Mouse (Mus musculus) mesoderm, embryonic 11.5 days (tissue): ENCODE results near the gene Fam120a.

Experiments
- DNase-seq: peaks from one replicate; pipeline ENCODE4 v3.0.0-alpha.2; 2012; ENCODE audit warnings: low read depth, low spot score

The Fam120a gene

DNA sequence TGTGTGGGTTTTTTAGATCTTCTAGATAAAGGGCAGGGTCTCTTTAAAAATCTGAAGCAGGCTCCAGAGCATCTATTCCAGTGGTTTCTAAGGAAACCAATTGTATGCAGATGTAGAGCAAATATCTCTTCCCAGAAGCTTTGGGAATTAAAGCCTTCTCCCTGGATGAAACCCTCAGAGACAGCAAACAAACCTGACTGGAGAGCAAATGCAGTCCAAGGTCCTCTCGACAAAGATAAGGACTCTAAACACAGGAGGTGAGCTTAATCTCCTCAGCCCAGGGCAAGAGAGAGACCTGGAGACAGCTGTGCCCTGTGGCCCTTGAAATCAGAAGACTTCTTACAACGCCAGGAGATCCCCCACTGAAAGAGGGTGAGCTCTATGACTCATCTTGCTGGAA, 114.3 kb downstream of the Fam120a start:
- no peak for DNase-seq

DNA sequence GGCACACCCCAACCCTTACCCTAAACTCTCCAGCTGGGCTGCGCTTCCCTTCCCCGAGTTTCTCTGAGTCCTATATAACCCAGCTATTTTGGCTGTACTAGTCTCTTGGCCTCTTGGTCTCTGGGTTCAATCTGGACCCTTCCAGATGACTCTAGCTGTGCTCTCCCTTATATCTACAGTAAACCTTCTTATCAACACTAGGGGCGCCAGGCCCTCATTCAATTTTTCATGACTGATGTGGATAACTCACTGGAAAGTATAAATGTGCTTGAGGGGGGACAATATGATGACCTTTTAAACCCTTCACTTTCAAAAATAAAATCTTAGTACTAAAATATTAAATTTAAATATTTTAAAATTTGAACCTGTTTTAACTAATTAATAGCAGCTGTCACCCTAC, 115.0 kb downstream of the Fam120a start:
- DNase-seq: no peak

DNA sequence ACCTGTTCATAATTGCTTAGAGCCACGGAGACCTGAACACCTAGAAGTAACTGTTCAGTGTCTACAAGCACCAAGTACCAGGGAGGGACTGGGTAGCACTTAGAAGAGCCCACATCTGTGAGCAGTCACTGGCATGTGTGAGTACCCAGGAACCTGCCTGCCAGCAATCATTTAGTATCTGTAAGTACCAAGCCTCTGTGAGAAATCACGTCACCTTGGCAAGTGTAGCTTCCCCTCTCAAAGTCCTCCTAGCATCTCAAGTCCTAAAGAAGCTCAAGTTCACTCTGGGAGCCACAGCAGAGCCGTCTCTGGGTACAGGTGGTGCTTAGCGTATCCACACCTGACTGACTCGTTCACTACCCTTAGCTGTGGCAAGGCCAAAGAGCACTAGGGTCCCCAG, 116.1 kb downstream of the Fam120a start:
- no peak for DNase-seq

DNA sequence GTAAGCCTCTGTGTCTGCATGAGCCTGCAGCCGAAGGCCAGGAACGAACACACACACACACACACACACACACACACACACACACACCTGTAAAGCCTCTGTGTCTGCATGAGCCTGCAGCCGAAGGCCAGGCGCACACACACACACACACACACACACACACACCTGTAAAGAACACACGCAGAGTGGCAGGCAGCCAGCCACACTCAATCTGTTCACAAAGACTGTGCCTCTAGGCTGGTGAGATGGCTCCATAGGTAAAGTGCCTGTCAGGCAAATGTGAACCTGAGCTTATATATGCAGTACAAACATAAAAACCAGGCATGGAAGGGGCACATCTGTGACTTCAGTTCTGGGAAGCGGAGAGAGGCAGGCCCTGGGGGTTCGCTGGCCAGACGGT, 117.0 kb downstream of the Fam120a start:
- no peak for DNase-seq

DNA sequence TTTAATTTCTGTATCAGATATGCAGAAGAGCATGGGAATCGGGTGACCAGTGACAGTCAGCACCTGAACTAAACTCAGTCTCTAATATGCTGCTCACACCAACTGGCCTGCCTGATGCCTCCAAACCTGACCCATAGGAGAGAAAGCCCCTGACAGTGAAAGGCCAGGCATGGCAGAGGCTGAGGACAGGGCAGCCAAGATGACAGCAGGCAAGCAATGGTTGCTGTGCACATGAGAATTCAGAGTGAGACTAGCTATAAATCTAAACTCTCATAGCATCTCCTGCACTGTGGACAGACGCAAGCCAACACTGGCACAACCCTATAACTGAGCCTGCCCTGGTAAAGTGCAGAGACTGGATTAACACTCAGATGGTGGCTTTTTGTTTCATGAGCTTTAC, 117.5 kb downstream of the Fam120a start:
- DNase-seq: no peak

DNA sequence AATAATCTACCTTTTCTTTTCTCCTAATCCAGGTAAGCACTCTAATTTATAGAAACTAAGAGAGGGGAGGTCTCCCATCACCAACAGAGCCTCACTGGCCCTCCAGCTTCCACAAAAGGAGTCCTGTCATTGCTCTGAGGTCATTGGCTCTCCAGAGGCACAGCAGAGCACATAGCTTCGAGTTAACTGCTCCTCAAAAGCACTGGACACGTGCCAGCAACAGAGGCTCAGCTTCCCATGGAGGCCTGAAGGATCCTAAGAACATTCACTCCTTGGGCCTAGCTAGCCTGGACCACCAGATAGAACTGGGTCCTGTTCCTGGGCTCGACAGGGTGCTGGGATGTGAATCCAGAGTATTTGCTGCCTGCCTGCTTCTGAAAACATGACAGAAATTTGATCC, 118.7 kb downstream of the Fam120a start:
- no peak for DNase-seq

DNA sequence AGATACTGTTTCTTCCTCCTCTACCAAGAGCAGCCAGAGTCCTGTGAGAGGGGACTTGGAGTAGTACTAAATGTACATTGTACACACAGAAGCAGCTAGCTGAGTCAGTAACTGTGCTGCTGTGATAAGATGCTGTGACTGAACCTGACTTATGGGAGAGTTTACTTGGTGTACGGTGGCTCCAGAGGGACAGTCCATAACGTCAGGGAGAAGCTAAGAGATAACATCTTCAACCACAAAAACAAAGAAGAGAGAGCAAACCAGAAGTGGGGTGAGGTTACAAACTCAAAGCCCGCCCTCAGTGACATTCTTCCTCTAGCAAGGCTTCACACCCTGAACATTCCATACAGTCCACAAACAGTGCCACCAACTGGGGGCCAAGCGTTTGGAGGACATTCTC, 122.5 kb downstream of the Fam120a start:
- DNase-seq: no peak

DNA sequence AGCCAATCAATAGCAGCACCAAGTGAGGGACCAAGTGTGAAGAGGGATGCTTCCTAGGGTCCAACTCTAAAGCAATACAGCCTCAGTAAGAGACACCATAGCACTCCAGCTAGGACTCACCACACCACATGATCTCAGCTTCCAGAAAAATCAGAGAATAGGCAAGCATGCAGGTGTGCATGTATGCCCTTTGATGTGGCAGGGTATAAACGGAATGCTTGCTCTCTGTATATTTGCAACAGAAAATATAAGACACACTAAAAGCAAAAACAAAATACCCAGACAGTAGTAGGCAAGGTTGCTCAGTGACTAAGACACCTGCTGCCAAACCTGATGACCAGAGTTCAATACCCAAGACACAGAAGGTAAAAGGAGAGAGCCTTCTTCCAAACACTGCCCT, 124.3 kb downstream of the Fam120a start:
- DNase-seq: no peak

DNA sequence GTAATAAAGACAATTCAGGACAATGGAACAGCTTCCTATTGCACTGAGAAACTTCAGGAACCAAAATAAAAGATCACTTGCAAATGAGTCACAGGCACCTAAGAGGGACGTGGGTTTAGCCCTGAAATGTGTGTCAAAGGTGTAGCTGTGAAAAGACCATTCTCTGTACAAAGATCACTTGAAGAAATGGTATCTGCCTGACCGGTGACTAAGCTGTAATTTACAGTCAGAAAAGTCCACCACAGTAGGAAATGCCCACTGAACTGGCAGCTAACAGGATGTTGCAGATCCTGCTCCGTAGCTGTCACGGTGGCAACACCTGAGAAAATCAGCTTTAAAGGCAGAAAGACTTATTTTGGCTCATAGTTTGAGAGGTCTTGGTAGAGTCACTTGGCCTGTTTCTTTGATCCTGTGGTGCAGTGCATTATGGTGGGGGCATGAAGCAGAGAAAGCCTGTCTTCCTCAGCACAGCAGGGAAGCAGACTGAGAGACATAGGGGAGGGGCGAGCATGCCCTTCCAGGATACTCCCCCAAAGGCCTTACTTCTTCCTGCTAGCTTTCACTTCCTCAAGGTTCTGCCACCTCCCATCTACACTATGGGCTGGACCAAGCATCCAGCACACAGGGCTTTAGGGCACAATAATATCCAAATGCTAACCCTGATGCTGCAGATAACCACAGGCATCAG, 125.8 kb downstream of the Fam120a start:
- no peak for DNase-seq

DNA sequence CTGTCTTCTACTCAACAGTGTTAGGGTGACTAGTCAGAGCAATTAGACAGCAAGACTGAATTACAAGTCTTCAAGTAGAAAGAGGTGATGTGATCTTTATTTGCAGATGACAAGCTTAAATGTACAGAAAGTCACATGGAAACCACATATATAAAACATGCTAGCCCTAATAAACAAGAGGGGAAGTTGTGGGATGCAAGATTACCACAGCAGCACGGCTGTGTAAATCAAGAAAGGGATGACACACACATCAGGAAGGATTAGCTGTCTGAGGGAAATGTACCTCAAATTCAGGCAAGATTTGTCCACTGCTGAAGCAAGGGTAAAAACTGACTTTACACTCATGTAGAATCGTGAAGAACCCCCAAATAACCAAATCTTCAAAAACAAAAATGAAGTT, 129.5 kb downstream of the Fam120a start:
- no peak for DNase-seq

DNA sequence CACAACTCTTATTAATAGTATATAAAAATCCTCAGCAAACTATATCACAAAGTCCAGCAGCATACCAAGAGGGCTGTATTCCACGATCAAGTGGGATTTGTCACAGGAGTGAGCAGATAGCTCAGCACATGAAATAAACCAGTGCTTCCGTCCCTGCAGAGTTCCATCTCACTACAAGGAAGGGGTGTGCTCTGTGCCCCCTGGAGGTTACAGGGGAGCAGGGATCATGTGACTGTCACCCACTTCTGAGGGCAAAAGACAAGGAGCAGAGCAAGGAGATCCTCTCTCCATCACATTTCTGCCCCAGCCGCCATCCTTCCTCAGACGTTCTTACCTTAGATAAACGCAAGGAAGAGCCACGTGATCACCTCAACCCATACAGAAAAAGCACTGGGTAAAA, 130.3 kb downstream of the Fam120a start:
- DNase-seq: no peak

DNA sequence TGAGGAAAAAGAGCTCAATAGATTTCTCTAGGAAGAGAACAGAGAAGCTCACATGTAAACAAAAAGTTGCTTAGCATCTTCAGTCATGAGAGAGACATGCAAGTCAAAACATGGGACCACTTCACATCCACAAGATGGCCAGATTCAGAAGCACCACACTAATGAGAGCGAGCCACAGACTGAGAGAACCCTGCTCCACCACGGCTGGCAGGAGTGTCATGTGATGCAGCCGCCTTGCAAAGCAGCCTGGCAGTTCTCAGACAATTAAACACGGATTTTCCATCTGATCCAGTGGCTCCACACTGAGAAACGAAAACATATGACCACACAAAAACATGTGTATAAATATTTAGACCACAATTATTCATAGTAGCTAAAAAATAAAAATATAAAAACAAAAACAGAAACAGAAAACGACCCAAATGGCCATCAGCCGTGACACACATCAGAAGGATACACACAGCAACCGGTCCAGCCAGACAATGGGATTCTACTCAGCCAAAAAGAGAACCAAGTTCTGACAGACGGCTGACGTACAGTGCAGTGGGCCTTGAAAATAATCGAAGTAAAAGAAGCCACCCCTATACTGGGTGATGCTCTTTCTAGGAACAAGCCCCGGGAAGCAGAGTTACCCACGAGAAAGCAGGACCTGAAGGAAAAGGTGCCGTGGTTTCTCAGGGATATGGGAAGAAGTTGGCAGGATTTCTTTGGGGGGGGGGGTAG, 137.1 kb downstream of the Fam120a start:
- no peak for DNase-seq

DNA sequence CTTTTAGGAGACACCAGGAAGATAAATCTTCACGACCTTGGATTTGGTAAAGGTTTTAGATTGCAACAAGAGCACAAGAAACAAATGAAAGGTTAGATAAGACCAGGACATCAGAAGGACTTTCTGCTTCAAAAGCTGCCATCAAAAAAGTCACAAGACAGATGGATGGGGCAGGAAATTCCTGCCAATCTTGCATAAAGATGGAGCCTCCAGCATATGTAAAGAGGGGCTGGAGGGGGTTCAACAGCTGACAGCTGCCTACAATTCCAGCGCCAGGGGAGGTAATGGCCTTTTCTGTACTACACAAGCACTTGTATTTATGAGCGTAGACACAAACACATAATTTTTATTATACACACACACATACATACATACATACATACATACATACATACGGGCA, 138.0 kb downstream of the Fam120a start:
- no peak for DNase-seq
